Mouse (Mus musculus) intestine, postnatal 0 days (tissue): Measurements from ENCODE around the gene Gm960. TPM values are rescaled to one million over a fixed set of nuclear protein-coding genes. Genes with fewer than 3 reads are reported as not detected.

Source experiments
- ATAC-seq: fragments of 200-750 bp; cut with Nextera tagmentation; 2 replicates; pipeline ENCODE4 v1.8.0; 2017; ENCODE audit warnings: mild to moderate bottlenecking, moderate TSS enrichment, moderate library complexity
- H3K27ac ChIP-seq: fragments of 300-500 bp; sonication (generic); 2 replicates; pipeline ENCODE4 v1.5.1; 2014; ENCODE audit warnings: mild to moderate bottlenecking, low read depth, low read length, moderate library complexity
- H3K27me3 ChIP-seq: fragments of 300-500 bp; sonication (generic); replicated peaks from 2 replicates; pipeline ENCODE4 v1.6.1; 2014; ENCODE audit warnings: low read length, mixed read lengths; ENCODE audit not compliant: control insufficient read depth, insufficient read depth
- H3K36me3 ChIP-seq: fragments of 300-500 bp; sonication (generic); 2 replicates; pipeline ENCODE4 v1.6.1; 2014; ENCODE audit warnings: mild to moderate bottlenecking, moderate library complexity; ENCODE audit not compliant: control insufficient read depth, insufficient read depth
- H3K4me1 ChIP-seq: fragments of 300-500 bp; sonication (generic); replicated peaks from 2 replicates; pipeline ENCODE4 v1.6.1; 2014; ENCODE audit warnings: antibody characterized with exemption, low read length, mixed read lengths; ENCODE audit not compliant: control insufficient read depth, insufficient read depth
- H3K4me2 ChIP-seq: fragments of 300-500 bp; sonication (generic); replicated peaks from 2 replicates; pipeline ENCODE4 v1.6.1; 2014; ENCODE audit warnings: low read depth, mild to moderate bottlenecking, moderate library complexity
- H3K4me3 ChIP-seq: fragments of 300-500 bp; sonication (generic); 2 replicates; pipeline ENCODE4 v1.5.1; 2014; ENCODE audit warnings: low read depth, low read length
- H3K9ac ChIP-seq: fragments of 300-500 bp; sonication (generic); 2 replicates; pipeline ENCODE4 v1.6.1; 2014; ENCODE audit warnings: mild to moderate bottlenecking, low read depth, low read length
- H3K9me3 ChIP-seq: fragments of 300-500 bp; sonication (generic); 2 replicates; pipeline ENCODE4 v1.6.1; 2016; ENCODE audit warnings: mixed run types; ENCODE audit not compliant: control insufficient read depth
- CTCF ChIP-seq: sonication (generic); IDR thresholded peaks from 2 replicates; pipeline ENCODE4 v1.5.1; 2016; ENCODE audit warnings: low read depth, mild to moderate bottlenecking, control low read depth, antibody characterized with exemption, moderate library complexity
- WGBS: fragments of 180-500 bp; shearing (Covaris S2); extraction: QIAGEN DNeasy Blood & Tissue Kit; methylation state at CpG from one replicate; pipeline ENCODE4 v1.1.7; 2014; 5-methylcytosine and 5-hydroxymethylcytosine counted together
- polyA plus RNA-seq: library from polyadenylated mRNA; unstranded; fragments of >200 nt; fragmentation: Nextera tagmentation; extraction: Ambion mirVana; gene quantifications from 2 replicates; pipeline ENCODE4 v1.2.1, GENCODE M21; 2015

Gene Gm960
- polyA plus RNA-seq, 1 experiment from 2014 or later: 1.1 TPM

DNA sequence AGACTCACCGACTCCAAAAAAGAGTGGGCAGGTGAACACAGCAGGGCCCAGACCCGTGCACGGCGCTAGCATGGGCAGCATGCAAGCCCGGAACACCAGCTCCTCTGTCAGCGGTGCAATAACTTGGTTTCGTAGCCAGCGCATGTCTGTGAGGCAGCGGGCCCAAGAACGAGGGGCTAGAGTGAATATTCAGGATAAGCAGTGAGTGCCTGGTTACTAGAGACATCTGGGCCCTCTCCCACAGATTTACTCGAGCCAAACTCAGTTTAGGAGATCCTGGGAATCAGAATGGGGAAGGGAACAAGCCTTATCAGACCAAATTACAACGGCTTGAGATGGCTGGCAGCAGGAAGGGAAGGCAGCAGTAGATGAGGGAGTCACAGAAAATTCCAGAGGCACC lies 74.5 kb downstream of the Gm960 start:
- H3K27ac ChIP-seq: no peak overlapping the region
- no peak overlapping the region for H3K4me2 ChIP-seq
- TF ChIP-seq CTCF: no peak
- no peak for ATAC-seq
- H3K4me3 ChIP-seq: no peak overlapping the region
- peaks cover 28% of the 10 kb centered on the region for H3K36me3 ChIP-seq
- WGBS: 97% methylated on average over 12 of the region's 12 CpGs
- H3K9me3 ChIP-seq: no peaks in the 10 kb centered on the region
- no peak overlapping the region for H3K9ac ChIP-seq
- H3K4me1 ChIP-seq: no peaks in the 10 kb centered on the region
- no peaks in the 10 kb centered on the region for H3K27me3 ChIP-seq

GRCm38 (mm10) chr19:4623419-4623818 lies 75.0 kb downstream of the Gm960 start:
- Histone ChIP-seq H3K36me3 (peaks cover 28% of the 10 kb centered on the region), H3K4me2 (no peak overlapping the region), H3K27ac (no peak overlapping the region), H3K9ac (no peak overlapping the region), H3K9me3 (no peaks in the 10 kb centered on the region), H3K4me3 (no peak overlapping the region), H3K4me1 (no peaks in the 10 kb centered on the region), H3K27me3 (no peaks in the 10 kb centered on the region)
- no peak for ATAC-seq
- no peak for TF ChIP-seq CTCF
- WGBS: 93% methylated on average over 9 of the region's 9 CpGs

- Histone ChIP-seq H3K4me2 (no peak overlapping the region), H3K27me3 (no peaks in the 10 kb centered on the region), H3K4me1 (no peaks in the 10 kb centered on the region), H3K4me3 (no peak overlapping the region), H3K27ac (no peak overlapping the region), H3K9ac (no peak overlapping the region), H3K9me3 (no peaks in the 10 kb centered on the region), H3K36me3 (peaks cover 28% of the 10 kb centered on the region)
- no peak for TF ChIP-seq CTCF
- WGBS: 86% methylated on average over 5 of the region's 5 CpGs
- ATAC-seq: no peak
These were observed 75.7 kb downstream of the Gm960 start for GRCm38 (mm10) chr19:4622780-4623179.

DNA sequence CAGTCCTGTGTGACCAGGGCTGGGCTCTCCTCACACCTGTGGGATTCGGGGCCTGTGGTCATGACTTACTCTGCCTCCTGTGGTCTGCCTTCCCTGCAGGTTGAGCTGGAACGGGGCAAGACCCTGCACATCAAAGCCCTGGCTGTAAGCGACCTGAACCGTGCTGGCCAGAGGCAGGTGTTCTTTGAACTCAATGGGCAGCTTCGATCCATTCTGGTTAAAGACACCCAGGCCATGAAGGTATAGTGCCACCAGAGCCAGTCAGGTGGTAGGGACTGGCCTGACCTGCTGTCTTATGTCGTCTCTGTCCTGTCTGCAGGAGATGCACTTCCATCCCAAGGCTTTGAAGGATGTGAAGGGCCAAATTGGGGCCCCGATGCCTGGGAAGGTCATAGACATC lies 77.7 kb downstream of the Gm960 start:
- H3K9me3 ChIP-seq: no peaks in the 10 kb centered on the region
- no peaks in the 10 kb centered on the region for H3K27me3 ChIP-seq
- H3K36me3 ChIP-seq: peaks cover 28% of the 10 kb centered on the region
- no peak overlapping the region for H3K4me2 ChIP-seq
- no peak overlapping the region for H3K27ac ChIP-seq
- ATAC-seq: no peak
- no peak overlapping the region for H3K9ac ChIP-seq
- TF ChIP-seq CTCF: no peak
- no peaks in the 10 kb centered on the region for H3K4me1 ChIP-seq
- no peak overlapping the region for H3K4me3 ChIP-seq
- WGBS: 82% methylated on average over 7 of the region's 7 CpGs

- WGBS: 81% methylated on average over 10 of the region's 10 CpGs
- ATAC-seq: no peak
- TF ChIP-seq CTCF: no peak
- Histone ChIP-seq H3K9ac (no peak overlapping the region), H3K27ac (no peak overlapping the region), H3K4me2 (no peak overlapping the region), H3K36me3 (peaks cover 28% of the 10 kb centered on the region), H3K9me3 (no peaks in the 10 kb centered on the region), H3K4me3 (no peak overlapping the region), H3K4me1 (no peaks in the 10 kb centered on the region; the same call in 1 of the 2 replicates), H3K27me3 (no peaks in the 10 kb centered on the region)
These were observed 79.0 kb downstream of the Gm960 start for GRCm38 (mm10) chr19:4619461-4619860.

DNA sequence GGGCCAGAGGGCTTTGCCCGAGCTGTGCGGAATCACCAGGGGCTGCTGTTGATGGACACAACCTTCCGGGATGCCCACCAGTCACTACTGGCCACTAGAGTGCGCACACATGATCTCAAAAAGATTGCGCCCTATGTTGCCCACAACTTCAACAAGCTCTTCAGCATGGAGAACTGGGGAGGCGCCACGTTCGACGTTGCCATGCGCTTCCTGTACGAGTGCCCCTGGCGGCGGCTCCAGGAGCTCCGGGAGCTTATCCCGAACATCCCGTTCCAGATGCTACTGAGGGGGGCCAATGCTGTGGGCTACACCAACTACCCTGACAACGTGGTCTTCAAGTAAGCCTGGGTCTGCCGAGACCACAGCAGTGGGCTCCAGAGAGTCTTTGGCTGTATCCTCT lies 80.3 kb downstream of the Gm960 start:
- Histone ChIP-seq H3K4me1 (no peaks in the 10 kb centered on the region; the same call in 1 of the 2 replicates), H3K9ac (no peak overlapping the region), H3K4me2 (no peak overlapping the region), H3K27ac (no peak overlapping the region), H3K4me3 (no peak overlapping the region), H3K36me3 (peaks cover 32% of the 10 kb centered on the region), H3K27me3 (no peaks in the 10 kb centered on the region), H3K9me3 (no peaks in the 10 kb centered on the region)
- WGBS: 41% methylated on average over 18 of the region's 18 CpGs
- peak; percentile 66 for TF ChIP-seq CTCF
- no peak for ATAC-seq

DNA sequence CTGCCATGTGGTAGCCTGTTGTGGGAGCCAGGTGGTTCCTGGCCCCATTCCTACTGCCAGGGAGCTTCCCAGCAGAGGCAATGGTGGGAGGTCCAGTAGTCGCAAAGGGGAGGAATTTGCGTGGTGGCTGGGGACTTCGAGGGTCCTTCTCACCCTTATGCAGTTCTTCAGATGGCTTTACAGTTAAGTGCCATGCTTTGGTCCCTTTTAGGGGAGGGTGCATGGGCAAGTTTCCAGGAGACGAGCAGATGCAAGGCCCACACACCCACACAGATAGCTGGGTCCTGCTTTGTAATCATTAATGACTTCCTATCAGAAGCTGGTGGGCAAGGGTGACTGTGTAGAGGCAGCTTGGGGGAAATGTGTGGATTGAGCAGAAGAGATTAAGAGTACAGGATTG lies 81.9 kb downstream of the Gm960 start:
- Histone ChIP-seq H3K9me3 (no peaks in the 10 kb centered on the region), H3K27ac (no peak overlapping the region), H3K4me2 (no peak overlapping the region), H3K4me1 (no peaks in the 10 kb centered on the region; the same call in 1 of the 2 replicates), H3K9ac (no peak overlapping the region), H3K27me3 (no peaks in the 10 kb centered on the region), H3K4me3 (no peak overlapping the region), H3K36me3 (peaks cover 33% of the 10 kb centered on the region)
- TF ChIP-seq CTCF: no peak
- 35% methylated on average over 4 of the region's 4 CpGs for whole genome bisulfite sequencing
- no peak for ATAC-seq
